Comparison of ENCODE assay signal across 8 mouse cellular contexts in genomic region chr1:81744524-81744923, GRCm38 (mm10).
DNase-seq lines count a peak whose midpoint lies in the region; ATAC-seq and TF ChIP-seq lines count a peak whose summit lies in the region.

No protein-coding gene starts in this region.

- no peaks in the 10 kb centered on the region for H3K36me3 ChIP-seq in liver, adult 2 months (ENCODE audit: control insufficient read depth, insufficient read depth, low read length)
- H3K36me3 ChIP-seq in liver, embryonic 11.5 days (ENCODE audit: control insufficient read depth, insufficient read depth, low read length), result no peaks in the 10 kb centered on the region
- no peaks in the 10 kb centered on the region for H3K36me3 ChIP-seq in hindbrain, embryonic 12.5 days
- H3K36me3 ChIP-seq in limb, embryonic 11.5 days (ENCODE audit: control insufficient read depth, insufficient read depth, low read length), result no peaks in the 10 kb centered on the region
- H3K36me3 ChIP-seq in neural tube, embryonic 11.5 days (ENCODE audit: control insufficient read depth, insufficient read depth, low read length), result no peaks in the 10 kb centered on the region

- WGBS in liver, adult 2 months, result 54% methylated on average over 8 of the region's 8 CpGs
- 47% methylated on average over 8 of the region's 8 CpGs for WGBS in liver, embryonic 11.5 days
- WGBS in hindbrain, embryonic 12.5 days, result 27% methylated on average over 8 of the region's 8 CpGs
- 9% methylated on average over 8 of the region's 8 CpGs for WGBS in limb, embryonic 11.5 days
- WGBS in neural tube, embryonic 11.5 days, result 29% methylated on average over 8 of the region's 8 CpGs

- H3K27me3 ChIP-seq in liver, adult 2 months (ENCODE audit: control insufficient read depth, insufficient read depth, low read length), result no peaks in the 10 kb centered on the region
- no peaks in the 10 kb centered on the region for H3K27me3 ChIP-seq in liver, embryonic 11.5 days (replicated peaks; ENCODE audit: control insufficient read depth, insufficient read depth, low read length)
- H3K27me3 ChIP-seq in hindbrain, embryonic 12.5 days, result no peaks in the 10 kb centered on the region
- no peaks in the 10 kb centered on the region for H3K27me3 ChIP-seq in limb, embryonic 11.5 days (ENCODE audit: control insufficient read depth, insufficient read depth, low read length)
- H3K27me3 ChIP-seq in neural tube, embryonic 11.5 days (ENCODE audit: control insufficient read depth, insufficient read depth, low read length), result no peaks in the 10 kb centered on the region

- no peak for TF ChIP-seq POLR2A in liver, adult 2 months (IDR thresholded peaks at IDR 0.05; ENCODE audit: extremely low read depth, insufficient read depth, low read length)
- TF ChIP-seq POLR2A in embryonic fibroblast, embryonic 13.5 days (IDR thresholded peaks at IDR 0.05; ENCODE audit: low read depth, low read length), result no peak

- H3K4me3 ChIP-seq in liver, adult 2 months (ENCODE audit: insufficient read depth, low read depth, low read length), result no peak overlapping the region
- no peak overlapping the region for H3K4me3 ChIP-seq in liver, embryonic 11.5 days (ENCODE audit: low read depth, low read length)
- no peak overlapping the region for H3K4me3 ChIP-seq in embryonic fibroblast, embryonic 13.5 days (ENCODE audit: insufficient read depth, low read length)
- H3K4me3 ChIP-seq in hindbrain, embryonic 12.5 days, result no peak overlapping the region
- no peak overlapping the region for H3K4me3 ChIP-seq in limb, embryonic 11.5 days (ENCODE audit: low read depth, low read length)
- no peak overlapping the region for H3K4me3 ChIP-seq in neural tube, embryonic 11.5 days (ENCODE audit: low read depth, low read length)

- H3K27ac ChIP-seq in liver, adult 2 months (replicated peaks; ENCODE audit: insufficient read depth, low read depth, low read length), result no peak overlapping the region
- H3K27ac ChIP-seq in liver, embryonic 11.5 days (ENCODE audit: low read depth, low read length), result no peak overlapping the region
- peak overlapping the region; percentile 96 for H3K27ac ChIP-seq in embryonic fibroblast, embryonic 13.5 days (ENCODE audit: insufficient read depth, low read length)
- peak overlapping the region; percentile 40 for H3K27ac ChIP-seq in hindbrain, embryonic 12.5 days
- H3K27ac ChIP-seq in limb, embryonic 11.5 days (replicated peaks; ENCODE audit: low read depth, low read length), result peak overlapping the region; percentile 77
- H3K27ac ChIP-seq in neural tube, embryonic 11.5 days (ENCODE audit: low read depth, low read length), result peak overlapping the region; percentile 34; the same call in 1 of the 2 replicates

- peak; percentile 40 for DNase-seq in liver, adult 2 months (ENCODE audit: extremely low read depth, low read depth, low spot score)
- DNase-seq in liver, embryonic 11.5 days (ENCODE audit: low spot score), result no peak
- peak; percentile 95 for DNase-seq in limb, embryonic 11.5 days (ENCODE audit: low spot score)
- peak; percentile 75 for DNase-seq in neural tube, embryonic 11.5 days (ENCODE audit: low spot score)
- no peak for DNase-seq in spleen, adult 12 weeks (ENCODE audit: low spot score)
- no peak for DNase-seq in cerebellum, adult 9-10 months

- no peak for TF ChIP-seq CTCF in liver, adult 2 months (IDR thresholded peaks at IDR 0.05; ENCODE audit: low read depth, low read length)
- TF ChIP-seq CTCF in embryonic fibroblast, embryonic 13.5 days (IDR thresholded peaks at IDR 0.05; ENCODE audit: borderline replicate concordance, insufficient read depth, low read length), result no peak

- H3K9ac ChIP-seq in liver, adult 2 months (ENCODE audit: low read depth, low read length), result no peak overlapping the region
- H3K9ac ChIP-seq in liver, embryonic 11.5 days (ENCODE audit: low read depth, low read length), result no peak overlapping the region
- H3K9ac ChIP-seq in hindbrain, embryonic 12.5 days, result no peak overlapping the region
- no peak overlapping the region for H3K9ac ChIP-seq in limb, embryonic 11.5 days (ENCODE audit: low read length)
- H3K9ac ChIP-seq in neural tube, embryonic 11.5 days (ENCODE audit: low read length), result no peak overlapping the region

- H3K79me2 ChIP-seq in liver, adult 2 months (ENCODE audit: control insufficient read depth, insufficient read depth, low read length), result no peaks in the 10 kb centered on the region

- ATAC-seq in liver, embryonic 11.5 days (replicated peaks; ENCODE audit: low FRiP score), result no peak
- peak; percentile 81 for ATAC-seq in hindbrain, embryonic 12.5 days (ENCODE audit: low FRiP score)
- peak; percentile 94 for ATAC-seq in limb, embryonic 11.5 days (ENCODE audit: insufficient number of reproducible peaks, low FRiP score, low TSS enrichment, low read depth)
- peak; percentile 81; the same call in 1 of the 2 replicates for ATAC-seq in neural tube, embryonic 11.5 days (ENCODE audit: insufficient read depth, low FRiP score, low TSS enrichment)

- H3K9me3 ChIP-seq in liver, embryonic 11.5 days (ENCODE audit: control insufficient read depth, low read length), result no peaks in the 10 kb centered on the region
- no peaks in the 10 kb centered on the region for H3K9me3 ChIP-seq in hindbrain, embryonic 12.5 days (replicated peaks)
- H3K9me3 ChIP-seq in limb, embryonic 11.5 days (ENCODE audit: control insufficient read depth, low read length), result no peaks in the 10 kb centered on the region
- H3K9me3 ChIP-seq in neural tube, embryonic 11.5 days (ENCODE audit: control insufficient read depth, low read length), result no peaks in the 10 kb centered on the region

- peaks cover 4% of the 10 kb centered on the region; the same call in 1 of the 2 replicates for H3K4me1 ChIP-seq in liver, adult 2 months (ENCODE audit: control insufficient read depth, insufficient read depth, low read length)
- H3K4me1 ChIP-seq in liver, embryonic 11.5 days (replicated peaks; ENCODE audit: control insufficient read depth, insufficient read depth, low read length), result no peaks in the 10 kb centered on the region
- peaks cover 24% of the 10 kb centered on the region for H3K4me1 ChIP-seq in embryonic fibroblast, embryonic 13.5 days (ENCODE audit: control insufficient read depth, insufficient read depth, low read length)
- peaks cover 8% of the 10 kb centered on the region; the same call in 1 of the 2 replicates for H3K4me1 ChIP-seq in hindbrain, embryonic 12.5 days
- H3K4me1 ChIP-seq in limb, embryonic 11.5 days (ENCODE audit: control insufficient read depth, insufficient read depth, low read length), result peaks cover 6% of the 10 kb centered on the region; the same call in 1 of the 2 replicates
- peaks cover 6% of the 10 kb centered on the region for H3K4me1 ChIP-seq in neural tube, embryonic 11.5 days (ENCODE audit: control insufficient read depth, insufficient read depth, low read length)

- no peak overlapping the region for H3K4me2 ChIP-seq in liver, embryonic 11.5 days
- H3K4me2 ChIP-seq in hindbrain, embryonic 12.5 days (replicated peaks), result no peak overlapping the region
- H3K4me2 ChIP-seq in limb, embryonic 11.5 days (ENCODE audit: low read depth, severe bottlenecking), result no peak overlapping the region
- H3K4me2 ChIP-seq in neural tube, embryonic 11.5 days (ENCODE audit: low read depth), result 0 out of 2 replicates have a peak overlapping the region, but pooled peaks have one; percentile 7

Comparison
In these comparisons a context has a peak if more than half of its experiments do, and no peak if none do; other contexts are left out.
1. DNase-seq: peak in liver, adult 2 months (single experiment), limb, embryonic 11.5 days (single experiment) and neural tube, embryonic 11.5 days (single experiment); none in liver, embryonic 11.5 days (single experiment), spleen, adult 12 weeks (single experiment) and cerebellum, adult 9-10 months (single experiment).
2. H3K27ac ChIP-seq: peak in embryonic fibroblast, embryonic 13.5 days (single experiment), hindbrain, embryonic 12.5 days (single experiment), limb, embryonic 11.5 days (single experiment) and neural tube, embryonic 11.5 days (single experiment); none in liver, adult 2 months (single experiment) and liver, embryonic 11.5 days (single experiment).